Mouse (Mus musculus) CH12.LX (cell line): ENCODE measurements at regions not wholly inside any gene's neighbourhood (a gene's known extent, or its start where the extent isn't known, plus 50 kb on each side); places are given as distances from the start of the nearest gene placed in this dataset.

ENCODE experiments used
- DNase-seq: peaks from one replicate; pipeline ENCODE4 v3.0.0-alpha.2; 2013; ENCODE audit errors: extremely low read depth
- H3K27ac ChIP-seq: 2 replicates; pipeline ENCODE4 v1.5.1; 2012; ENCODE audit warnings: low read depth, mild to moderate bottlenecking, control low read depth, moderate library complexity; ENCODE audit not compliant: insufficient read depth
- H3K27me3 ChIP-seq: replicated peaks from 2 replicates; pipeline ENCODE3; 2012; ENCODE audit warnings: inconsistent platforms
- H3K36me3 ChIP-seq, 2 experiments: replicated peaks in 1 of 2; 2 replicates each; pipeline versions ENCODE3 to v1.6.1; 2012; ENCODE audit warnings: inconsistent platforms in 1 of 2, low read length in 1 of 2, mild to moderate bottlenecking in 1 of 2, mixed read lengths in 1 of 2, moderate library complexity in 1 of 2; ENCODE audit not compliant: control insufficient read depth in 1 of 2, insufficient read depth in 1 of 2
- H3K4me1 ChIP-seq, 2 experiments: 2 replicates each; pipeline ENCODE4 v1.6.1; 2012; ENCODE audit warnings: inconsistent platforms in 1 of 2, moderate library complexity in 1 of 2; ENCODE audit not compliant: insufficient read depth in 2 of 2, control insufficient read depth in 1 of 2
- H3K4me2 ChIP-seq: 2 replicates; pipeline ENCODE4 v1.6.1; 2012; ENCODE audit warnings: low read depth, mild to moderate bottlenecking, control low read depth; ENCODE audit not compliant: poor library complexity, insufficient read depth, severe bottlenecking
- H3K4me3 ChIP-seq, 3 experiments: fragments of 150-350 bp in 1 of 3; sonication (generic) in 1 of 3; replicated peaks in 1 of 3; 2 replicates each; pipeline versions ENCODE3 to v1.5.1; 2011 to 2012; ENCODE audit warnings: low read depth in 2 of 3, low read length in 2 of 3, mild to moderate bottlenecking in 2 of 3, moderate library complexity in 2 of 3, control low read depth in 1 of 3, improper control_type of control experiment in 1 of 3, inconsistent platforms in 1 of 3, mixed read lengths in 1 of 3; ENCODE audit not compliant: poor library complexity in 1 of 3
- H3K79me2 ChIP-seq: replicated peaks from 2 replicates; pipeline ENCODE4 v1.6.1; 2012; ENCODE audit warnings: mild to moderate bottlenecking, moderate library complexity; ENCODE audit not compliant: control insufficient read depth, poor library complexity, insufficient read depth, severe bottlenecking; ENCODE audit errors: extremely low read depth
- H3K9ac ChIP-seq: 2 replicates; pipeline ENCODE4 v1.6.1; 2012; ENCODE audit warnings: low read depth, mild to moderate bottlenecking, control low read depth, moderate library complexity; ENCODE audit not compliant: insufficient read depth
- H3K9me3 ChIP-seq: replicated peaks from 2 replicates; pipeline ENCODE3; 2012; ENCODE audit warnings: low read length, inconsistent platforms, mixed read lengths
- CHD1 ChIP-seq: IDR thresholded peaks from 2 replicates; pipeline ENCODE4 v1.6.1; 2012; ENCODE audit warnings: low read depth, low read length, improper control_type of control experiment, inconsistent platforms
- E2F4 ChIP-seq: IDR thresholded peaks from 2 replicates; pipeline ENCODE4 v1.6.1; 2011; ENCODE audit warnings: low read depth, low read length, improper control_type of control experiment; ENCODE audit not compliant: insufficient replicate concordance
- ETS1 ChIP-seq: conservative IDR thresholded peaks from 2 replicates; pipeline ENCODE4 v1.6.1; 2012; ENCODE audit warnings: low read depth, mild to moderate bottlenecking, inconsistent platforms, low read length, improper control_type of control experiment, moderate library complexity
- GABPA ChIP-seq: IDR thresholded peaks from 2 replicates; pipeline ENCODE4 v1.6.1; 2012; ENCODE audit warnings: low read depth, low read length, improper control_type of control experiment, inconsistent platforms; ENCODE audit not compliant: insufficient replicate concordance
- HCFC1 ChIP-seq: IDR thresholded peaks from 2 replicates; pipeline ENCODE4 v1.6.1; 2012; ENCODE audit warnings: low read depth, mild to moderate bottlenecking, inconsistent platforms, low read length, improper control_type of control experiment
- KAT2A ChIP-seq: IDR thresholded peaks from 2 replicates; pipeline ENCODE4 v1.6.1; 2012; ENCODE audit warnings: low read length, improper control_type of control experiment, inconsistent platforms; ENCODE audit not compliant: insufficient replicate concordance
- MAX ChIP-seq: IDR thresholded peaks from 2 replicates; pipeline ENCODE4 v1.6.1; 2011; ENCODE audit warnings: low read length, improper control_type of control experiment
- MXI1 ChIP-seq: IDR thresholded peaks from 2 replicates; pipeline ENCODE4 v1.6.1; 2011; ENCODE audit warnings: mild to moderate bottlenecking, low read depth, low read length, improper control_type of control experiment
- MYC ChIP-seq: IDR thresholded peaks from 2 replicates; pipeline ENCODE4 v1.6.1; 2011; ENCODE audit warnings: low read depth, mild to moderate bottlenecking, improper control_type of control experiment, low read length
- NELFE ChIP-seq: IDR thresholded peaks from 2 replicates; pipeline ENCODE4 v1.6.1; 2011; ENCODE audit warnings: low read depth, low read length, improper control_type of control experiment
- POLR2A ChIP-seq: IDR thresholded peaks from 2 replicates; pipeline ENCODE4 v1.6.1; 2011; ENCODE audit warnings: low read depth, mild to moderate bottlenecking, improper control_type of control experiment, low read length
- POLR2AphosphoS2 ChIP-seq: IDR thresholded peaks from 2 replicates; pipeline ENCODE4 v1.6.1; 2011; ENCODE audit warnings: low read depth, low read length, improper control_type of control experiment
- RCOR1 ChIP-seq: conservative IDR thresholded peaks from 2 replicates; pipeline ENCODE4 v1.6.1; 2012; ENCODE audit warnings: low read depth, mild to moderate bottlenecking, inconsistent platforms, low read length, improper control_type of control experiment
- TBP ChIP-seq: conservative IDR thresholded peaks from 2 replicates; pipeline ENCODE4 v1.6.1; 2011; ENCODE audit warnings: low read depth, low read length, improper control_type of control experiment
- TCF12 ChIP-seq: IDR thresholded peaks from 2 replicates; pipeline ENCODE4 v1.6.1; 2014; ENCODE audit warnings: low read depth, mild to moderate bottlenecking, inconsistent platforms, low read length, improper control_type of control experiment
- UBTF ChIP-seq: IDR thresholded peaks from 2 replicates; pipeline ENCODE4 v1.6.1; 2012; ENCODE audit warnings: low read depth, mild to moderate bottlenecking, inconsistent platforms, low read length, improper control_type of control experiment, moderate library complexity
- USF1 ChIP-seq: IDR thresholded peaks from 2 replicates; pipeline ENCODE4 v1.6.1; 2014; ENCODE audit warnings: low read depth, mild to moderate bottlenecking, inconsistent platforms, low read length, improper control_type of control experiment
- ZMIZ1 ChIP-seq: IDR thresholded peaks from 2 replicates; pipeline ENCODE4 v1.6.1; 2012; ENCODE audit warnings: low read depth, mild to moderate bottlenecking, inconsistent platforms, low read length, improper control_type of control experiment
- ZNF384 ChIP-seq: IDR thresholded peaks from 2 replicates; pipeline ENCODE4 v1.6.1; 2012; ENCODE audit warnings: low read depth, low read length, improper control_type of control experiment, inconsistent platforms
- dilution Hi-C: fragments of 300-500 bp; cut with MboI; formaldehyde crosslinking; loops from 2 replicates; pipeline ENCODE4 v1.14.3; 2020; ENCODE audit warnings: low sequenced_read_pairs; ENCODE audit not compliant: extremely low pct_unique_long_range_greater_than_20kb, extremely low pct_ligation_motif_present
- in situ Hi-C: fragments of 300-500 bp; cut with MboI; formaldehyde crosslinking; loops from 3 replicates; pipeline ENCODE4 v1.14.3; 2019; ENCODE audit warnings: low sequenced_read_pairs, low pct_ligation_motif_present, low pct_unique_long_range_greater_than_20kb, mixed read lengths

DNA sequence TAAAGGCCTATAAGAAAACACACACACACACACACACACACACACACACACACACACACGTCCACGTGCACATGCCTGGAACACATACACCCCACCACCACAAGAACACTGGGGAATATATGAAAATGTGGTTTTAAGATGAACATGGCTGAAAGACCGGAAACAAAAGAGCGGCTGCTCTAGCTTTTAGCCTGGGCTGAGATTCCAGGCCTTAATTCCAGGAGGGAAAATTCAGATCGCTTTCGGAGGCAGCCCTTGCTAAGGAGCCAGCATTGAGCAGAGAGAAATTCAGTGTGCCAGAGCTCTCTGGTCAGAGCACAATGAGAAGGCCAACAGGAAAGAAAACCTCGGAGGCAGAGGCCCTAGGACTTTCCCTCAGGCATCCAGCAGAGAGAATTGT lies 65.1 kb downstream of the Dlk1 start:
- Histone ChIP-seq H3K4me3 (no peak overlapping the region), H3K4me1 (no peaks in the 10 kb centered on the region), H3K9me3 (peaks cover 81% of the 10 kb centered on the region), H3K27me3 (no peaks in the 10 kb centered on the region), H3K79me2 (no peaks in the 10 kb centered on the region), H3K36me3 (no peaks in the 10 kb centered on the region), H3K9ac (no peak overlapping the region), H3K27ac (no peak overlapping the region), H3K4me2 (no peak overlapping the region)
- DNase-seq = no peak
- in situ Hi-C loops (no loop called here), dilution Hi-C loops (no loop called here)
- no peak for TF ChIP-seq MYC

DNA sequence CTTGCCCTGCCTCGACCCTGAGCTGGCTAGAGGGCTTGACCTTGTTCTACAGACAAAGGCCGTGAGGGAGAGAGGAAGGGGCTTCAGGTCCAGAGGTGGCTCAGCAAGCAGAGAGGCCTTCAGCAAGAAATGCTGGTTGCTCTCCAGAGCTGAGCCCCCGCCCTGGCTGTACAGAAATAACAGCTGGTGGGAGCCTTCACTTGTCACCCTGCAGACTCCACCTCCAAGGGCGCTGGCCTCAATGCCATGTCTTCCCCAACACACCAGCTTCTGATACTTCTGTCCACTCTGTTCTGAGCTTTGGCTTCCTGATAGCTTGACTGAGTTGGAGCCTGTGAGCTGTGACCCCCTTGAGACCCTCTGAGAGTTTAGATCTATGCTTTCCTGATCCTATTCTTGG lies 64.3 kb downstream of the Dlk1 start:
- H3K36me3 ChIP-seq = no peaks in the 10 kb centered on the region
- H3K4me1 ChIP-seq = no peaks in the 10 kb centered on the region
- H3K79me2 ChIP-seq = no peaks in the 10 kb centered on the region
- H3K4me2 ChIP-seq = no peak overlapping the region
- DNase-seq = no peak
- H3K27ac ChIP-seq = no peak overlapping the region
- dilution Hi-C loops = no loop called here
- H3K9me3 ChIP-seq = peaks cover 84% of the 10 kb centered on the region
- no peak for TF ChIP-seq POLR2AphosphoS2
- no peak for TF ChIP-seq GABPA
- TF ChIP-seq USF1 = no peak
- no peak for TF ChIP-seq POLR2A
- no peak for TF ChIP-seq CHD1
- TF ChIP-seq E2F4 = no peak
- no peak for TF ChIP-seq RCOR1
- no peak for TF ChIP-seq ZMIZ1
- TF ChIP-seq MAX = no peak
- no peak for TF ChIP-seq KAT2A
- no peak for TF ChIP-seq ZNF384
- TF ChIP-seq TBP = no peak
- TF ChIP-seq HCFC1 = no peak
- TF ChIP-seq MXI1 = no peak
- TF ChIP-seq TCF12 = no peak
- TF ChIP-seq ETS1 = no peak
- TF ChIP-seq NELFE = no peak
- TF ChIP-seq UBTF = no peak
- no peak overlapping the region for H3K9ac ChIP-seq
- no peaks in the 10 kb centered on the region for H3K27me3 ChIP-seq
- H3K4me3 ChIP-seq = no peak overlapping the region
- in situ Hi-C loops = no loop called here
